Mouse (Mus musculus): ENCODE results near the gene Zfp366.

- TF ChIP-seq CTCF (IDR thresholded peaks at IDR 0.05; ENCODE audit: extremely low read depth, insufficient read length, insufficient replicate concordance, low read depth, low read length) = no peak
- no peak for TF ChIP-seq POLR2A (IDR thresholded peaks at IDR 0.05; ENCODE audit: low read depth, low read length)
These were observed 31.4 kb downstream of the Zfp366 start for GRCm38 (mm10) chr13:99216005-99216404.
